Mouse (Mus musculus): ENCODE measurements around the gene BC049762. TPM values are rescaled to one million over a fixed set of nuclear protein-coding genes. Genes with fewer than 3 reads are reported as not detected.

The BC049762 gene
- polyA plus RNA-seq, 1 experiment: not detected

GRCm38 (mm10) chr11:51242897-51243296 is 19.9 kb downstream of the BC049762 start:
- Histone ChIP-seq H3K36me3 (ENCODE audit: control insufficient read depth, insufficient read depth, low read length, poor library complexity, severe bottlenecking) (no peaks in the 10 kb centered on the region), H3K4me3 (ENCODE audit: low read depth, low read length) (no peak overlapping the region), H3K4me1 (ENCODE audit: control insufficient read depth, insufficient read depth, low read length) (no peaks in the 10 kb centered on the region), H3K9ac (ENCODE audit: low read depth, poor library complexity, severe bottlenecking) (no peak overlapping the region), H3K27me3 (ENCODE audit: control insufficient read depth, insufficient read depth, low read length, poor library complexity, severe bottlenecking) (no peaks in the 10 kb centered on the region), H3K9me3 (replicated peaks; ENCODE audit: control insufficient read depth, insufficient read depth, low read length, poor library complexity, severe bottlenecking) (no peaks in the 10 kb centered on the region; the same call in 1 of the 2 replicates), H3K27ac (ENCODE audit: insufficient read depth, low read length) (no peak overlapping the region)
- TF ChIP-seq EP300 (IDR thresholded peaks at IDR 0.05; ENCODE audit: insufficient read depth, low read depth, low read length): no peak
- TF ChIP-seq CTCF (IDR thresholded peaks at IDR 0.05; ENCODE audit: low read depth, low read length): no peak
- TF ChIP-seq POLR2A (IDR thresholded peaks at IDR 0.05; ENCODE audit: insufficient read depth, low read length): no peak

- Histone ChIP-seq H3K9me3 (replicated peaks; ENCODE audit: control insufficient read depth, insufficient read depth, low read length, poor library complexity, severe bottlenecking) (no peaks in the 10 kb centered on the region), H3K36me3 (ENCODE audit: control insufficient read depth, insufficient read depth, low read length, poor library complexity, severe bottlenecking) (peaks cover 8% of the 10 kb centered on the region), H3K9ac (ENCODE audit: low read depth, poor library complexity, severe bottlenecking) (no peak overlapping the region), H3K27ac (ENCODE audit: insufficient read depth, low read length) (no peak overlapping the region), H3K27me3 (ENCODE audit: control insufficient read depth, insufficient read depth, low read length, poor library complexity, severe bottlenecking) (no peaks in the 10 kb centered on the region), H3K4me3 (ENCODE audit: low read depth, low read length) (no peak overlapping the region), H3K4me1 (ENCODE audit: control insufficient read depth, insufficient read depth, low read length) (no peaks in the 10 kb centered on the region)
- TF ChIP-seq EP300 (IDR thresholded peaks at IDR 0.05; ENCODE audit: insufficient read depth, low read depth, low read length): no peak
- TF ChIP-seq CTCF (IDR thresholded peaks at IDR 0.05; ENCODE audit: low read depth, low read length): no peak
- no peak for TF ChIP-seq POLR2A (IDR thresholded peaks at IDR 0.05; ENCODE audit: insufficient read depth, low read length)
These were observed 28.2 kb downstream of the BC049762 start for GRCm38 (mm10) chr11:51234626-51235025.

DNA sequence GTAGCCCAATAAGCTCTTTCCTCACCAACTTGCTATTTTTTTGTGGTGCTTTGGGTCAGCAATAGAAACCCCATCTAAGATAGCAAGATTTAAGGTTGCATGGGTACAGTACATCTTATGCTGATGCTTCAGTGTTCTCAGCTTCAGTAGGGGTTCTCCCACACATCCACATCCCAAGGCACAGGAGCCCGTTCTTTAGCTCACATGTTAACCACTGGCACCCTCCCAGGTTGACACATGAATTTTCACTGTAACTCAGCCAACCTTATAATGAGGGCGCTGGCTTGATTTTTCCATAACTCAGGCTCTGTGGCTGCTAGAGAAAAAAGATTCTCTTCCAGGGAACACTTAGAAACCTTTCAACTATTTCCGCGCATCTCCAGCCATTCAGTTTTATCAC is 35.7 kb downstream of the BC049762 start:
- H3K27me3 ChIP-seq (ENCODE audit: control insufficient read depth, insufficient read depth, low read length, poor library complexity, severe bottlenecking): no peaks in the 10 kb centered on the region
- H3K9ac ChIP-seq (ENCODE audit: low read depth, poor library complexity, severe bottlenecking): no peak overlapping the region
- H3K9me3 ChIP-seq (replicated peaks; ENCODE audit: control insufficient read depth, insufficient read depth, low read length, poor library complexity, severe bottlenecking): no peaks in the 10 kb centered on the region
- TF ChIP-seq CTCF (IDR thresholded peaks at IDR 0.05; ENCODE audit: low read depth, low read length): no peak
- no peak for TF ChIP-seq POLR2A (IDR thresholded peaks at IDR 0.05; ENCODE audit: insufficient read depth, low read length)
- TF ChIP-seq EP300 (IDR thresholded peaks at IDR 0.05; ENCODE audit: insufficient read depth, low read depth, low read length): no peak
- no peak overlapping the region for H3K27ac ChIP-seq (ENCODE audit: insufficient read depth, low read length)
- H3K4me3 ChIP-seq (ENCODE audit: low read depth, low read length): no peak overlapping the region
- H3K4me1 ChIP-seq (ENCODE audit: control insufficient read depth, insufficient read depth, low read length): no peaks in the 10 kb centered on the region
- no peaks in the 10 kb centered on the region for H3K36me3 ChIP-seq (ENCODE audit: control insufficient read depth, insufficient read depth, low read length, poor library complexity, severe bottlenecking)

DNA sequence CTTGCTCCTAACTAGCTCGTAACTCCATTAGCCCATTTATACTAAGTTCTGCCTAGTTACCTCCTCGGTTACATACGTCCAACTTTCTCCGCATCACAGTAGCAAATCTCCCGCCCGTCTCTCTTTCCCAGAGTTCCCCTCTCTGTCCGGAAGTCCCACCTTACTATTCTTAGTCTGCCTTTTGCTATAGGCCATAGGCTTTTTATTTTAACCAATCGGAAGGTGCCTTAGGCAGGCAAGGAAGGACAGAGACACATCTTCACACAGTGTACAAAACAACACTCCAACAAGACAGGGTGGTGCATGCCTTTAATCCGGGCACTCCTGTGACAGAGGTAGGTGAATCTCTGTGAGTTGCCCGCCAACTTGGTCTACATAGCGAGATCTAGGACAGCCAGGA is 42.5 kb downstream of the BC049762 start, which contains the start of gene Gm12569:
Gene Gm12569, plus strand, starts transcription at position 166 of the 400 bp plus-strand sequence.
- Histone ChIP-seq H3K9ac (ENCODE audit: low read depth, poor library complexity, severe bottlenecking) (peak within 1 kb of the TSS; percentile 81), H3K36me3 (ENCODE audit: control insufficient read depth, insufficient read depth, low read length, poor library complexity, severe bottlenecking) (no peaks in the 10 kb centered on the region), H3K4me3 (ENCODE audit: low read depth, low read length) (peak within 1 kb of the TSS; percentile 82), H3K9me3 (replicated peaks; ENCODE audit: control insufficient read depth, insufficient read depth, low read length, poor library complexity, severe bottlenecking) (no peaks in the 10 kb centered on the region), H3K27ac (ENCODE audit: insufficient read depth, low read length) (0 out of 2 replicates have a peak within 1 kb of the TSS, but pooled peaks have one; percentile 12), H3K27me3 (ENCODE audit: control insufficient read depth, insufficient read depth, low read length, poor library complexity, severe bottlenecking) (no peaks in the 10 kb centered on the region), H3K4me1 (ENCODE audit: control insufficient read depth, insufficient read depth, low read length) (no peaks in the 10 kb centered on the region)
- peak; percentile 39 for TF ChIP-seq POLR2A (IDR thresholded peaks at IDR 0.05; ENCODE audit: insufficient read depth, low read length)
- TF ChIP-seq EP300 (IDR thresholded peaks at IDR 0.05; ENCODE audit: insufficient read depth, low read depth, low read length): no peak

- no peaks in the 10 kb centered on the region for H3K9me3 ChIP-seq (replicated peaks; ENCODE audit: control insufficient read depth, insufficient read depth, low read length, poor library complexity, severe bottlenecking)
- no peaks in the 10 kb centered on the region for H3K27me3 ChIP-seq (ENCODE audit: control insufficient read depth, insufficient read depth, low read length, poor library complexity, severe bottlenecking)
- peak overlapping the region; percentile 81 for H3K9ac ChIP-seq (ENCODE audit: low read depth, poor library complexity, severe bottlenecking)
- no peaks in the 10 kb centered on the region for H3K4me1 ChIP-seq (ENCODE audit: control insufficient read depth, insufficient read depth, low read length)
- TF ChIP-seq CTCF (IDR thresholded peaks at IDR 0.05; ENCODE audit: low read depth, low read length): no peak
- TF ChIP-seq EP300 (IDR thresholded peaks at IDR 0.05; ENCODE audit: insufficient read depth, low read depth, low read length): no peak
- no peak for TF ChIP-seq POLR2A (IDR thresholded peaks at IDR 0.05; ENCODE audit: insufficient read depth, low read length)
- H3K27ac ChIP-seq (ENCODE audit: insufficient read depth, low read length): no peak overlapping the region
- H3K4me3 ChIP-seq (ENCODE audit: low read depth, low read length): peak overlapping the region; percentile 82
- no peaks in the 10 kb centered on the region for H3K36me3 ChIP-seq (ENCODE audit: control insufficient read depth, insufficient read depth, low read length, poor library complexity, severe bottlenecking)
These were observed 43.4 kb downstream of the BC049762 start for GRCm38 (mm10) chr11:51219396-51219980.

DNA sequence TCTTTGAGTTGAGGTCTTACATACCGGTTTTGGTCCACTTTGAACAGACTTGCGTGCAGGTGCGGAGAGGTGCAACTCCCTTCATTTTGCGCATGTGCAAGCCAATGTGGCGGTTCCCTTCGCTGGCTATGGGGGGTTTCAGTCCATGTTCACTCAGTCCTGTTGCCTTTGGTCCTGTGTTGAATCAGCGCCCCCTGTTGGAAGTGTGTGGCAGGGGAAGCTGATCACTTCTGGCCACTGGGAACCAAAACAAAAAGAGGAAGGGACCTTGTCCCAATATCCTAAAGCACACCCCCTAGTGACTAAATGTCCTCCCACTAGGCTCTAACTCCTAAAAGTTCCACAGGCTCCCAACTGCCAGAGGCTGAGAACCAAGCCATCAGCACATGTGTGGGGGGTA is 48.8 kb downstream of the BC049762 start:
- TF ChIP-seq EP300 (IDR thresholded peaks at IDR 0.05; ENCODE audit: insufficient read depth, low read depth, low read length): no peak
- TF ChIP-seq CTCF (IDR thresholded peaks at IDR 0.05; ENCODE audit: low read depth, low read length): peak; percentile 54
- TF ChIP-seq POLR2A (IDR thresholded peaks at IDR 0.05; ENCODE audit: insufficient read depth, low read length): no peak
- H3K36me3 ChIP-seq (ENCODE audit: control insufficient read depth, insufficient read depth, low read length, poor library complexity, severe bottlenecking): no peaks in the 10 kb centered on the region
- 0 out of 2 replicates have a peak, but pooled peaks cover 6% of the 10 kb centered on the region for H3K9me3 ChIP-seq (replicated peaks; ENCODE audit: control insufficient read depth, insufficient read depth, low read length, poor library complexity, severe bottlenecking)
- H3K9ac ChIP-seq (ENCODE audit: low read depth, poor library complexity, severe bottlenecking): no peak overlapping the region
- H3K4me1 ChIP-seq (ENCODE audit: control insufficient read depth, insufficient read depth, low read length): no peaks in the 10 kb centered on the region
- no peak overlapping the region for H3K27ac ChIP-seq (ENCODE audit: insufficient read depth, low read length)
- H3K27me3 ChIP-seq (ENCODE audit: control insufficient read depth, insufficient read depth, low read length, poor library complexity, severe bottlenecking): no peaks in the 10 kb centered on the region
- no peak overlapping the region for H3K4me3 ChIP-seq (ENCODE audit: low read depth, low read length)

Measured in ES-Bruce4 (cell line).